Comparison of ENCODE assay signal across 10 mouse cellular contexts in genomic region chr19:15791264-15791913, GRCm38 (mm10).
DNase-seq lines count a peak whose midpoint lies in the region; ATAC-seq lines count a peak whose summit lies in the region.
"Had no signal": no experiment of that assay in that cellular context is flagged by ENCODE, and none has a peak within 500 bp of the region (broad histone marks: within the 10 kb centered on the region; RNA-seq: fewer than 3 reads in every experiment).

No protein-coding gene starts in this region.

- no peak overlapping the region for H3K9ac ChIP-seq in heart, embryonic 16.5 days (ENCODE audit: low read length)
- no peak overlapping the region for H3K9ac ChIP-seq in embryonic facial prominence, embryonic 15.5 days
- H3K9ac ChIP-seq in hindbrain, embryonic 15.5 days: no peak overlapping the region
- no peak overlapping the region for H3K9ac ChIP-seq in midbrain, embryonic 16.5 days (ENCODE audit: low read depth, low read length)

- no peaks in the 10 kb centered on the region for H3K9me3 ChIP-seq in heart, embryonic 16.5 days (replicated peaks; ENCODE audit: control insufficient read depth, low read length)
- H3K9me3 ChIP-seq in embryonic facial prominence, embryonic 15.5 days (replicated peaks): no peaks in the 10 kb centered on the region
- H3K9me3 ChIP-seq in hindbrain, embryonic 15.5 days: no peaks in the 10 kb centered on the region
- H3K9me3 ChIP-seq in midbrain, embryonic 16.5 days (replicated peaks; ENCODE audit: control insufficient read depth, low read length, poor library complexity, severe bottlenecking): 0 out of 2 replicates have a peak, but pooled peaks cover 6% of the 10 kb centered on the region

- H3K4me2 ChIP-seq in heart, embryonic 16.5 days (ENCODE audit: low read depth, low read length): peak overlapping the region; percentile 23; the same call in 1 of the 2 replicates
- H3K4me2 ChIP-seq in embryonic facial prominence, embryonic 15.5 days (replicated peaks): 0 out of 2 replicates have a peak overlapping the region, but pooled peaks have one; percentile 4
- peak overlapping the region; percentile 52 for H3K4me2 ChIP-seq in hindbrain, embryonic 15.5 days
- peak overlapping the region; percentile 54 for H3K4me2 ChIP-seq in midbrain, embryonic 16.5 days (ENCODE audit: low read length)

- H3K4me3 ChIP-seq in heart, embryonic 16.5 days (ENCODE audit: low read length): no peak overlapping the region
- no peak overlapping the region for H3K4me3 ChIP-seq in embryonic facial prominence, embryonic 15.5 days (replicated peaks)
- peak overlapping the region; percentile 24 for H3K4me3 ChIP-seq in hindbrain, embryonic 15.5 days
- no peak overlapping the region for H3K4me3 ChIP-seq in midbrain, embryonic 16.5 days (ENCODE audit: low read depth, low read length)

- no peak for DNase-seq in heart, adult 18-20 months
- DNase-seq in layer of hippocampus, postnatal 10 days (ENCODE audit: low spot score in 2 of 2): no peak
- DNase-seq in T-cell, adult 2 months (ENCODE audit: low spot score): no peak
- no peak for DNase-seq in MN1 (ENCODE audit: low spot score)

- no peaks in the 10 kb centered on the region for H3K36me3 ChIP-seq in heart, embryonic 16.5 days (ENCODE audit: control insufficient read depth, insufficient read depth)
- H3K36me3 ChIP-seq in embryonic facial prominence, embryonic 15.5 days: no peaks in the 10 kb centered on the region
- no peaks in the 10 kb centered on the region for H3K36me3 ChIP-seq in hindbrain, embryonic 15.5 days
- H3K36me3 ChIP-seq in midbrain, embryonic 16.5 days (ENCODE audit: control insufficient read depth, insufficient read depth, low read length): no peaks in the 10 kb centered on the region

- H3K4me1 ChIP-seq in heart, embryonic 16.5 days (ENCODE audit: control insufficient read depth, insufficient read depth, low read length): no peaks in the 10 kb centered on the region
- peaks cover 7% of the 10 kb centered on the region; the same call in 1 of the 2 replicates for H3K4me1 ChIP-seq in embryonic facial prominence, embryonic 15.5 days
- peaks cover 19% of the 10 kb centered on the region for H3K4me1 ChIP-seq in hindbrain, embryonic 15.5 days (replicated peaks)
- H3K4me1 ChIP-seq in midbrain, embryonic 16.5 days (ENCODE audit: control insufficient read depth, insufficient read depth, low read length): peaks cover 10% of the 10 kb centered on the region

- no peaks in the 10 kb centered on the region for H3K27me3 ChIP-seq in heart, embryonic 16.5 days (ENCODE audit: control insufficient read depth, insufficient read depth, low read length)
- H3K27me3 ChIP-seq in embryonic facial prominence, embryonic 15.5 days: no peaks in the 10 kb centered on the region
- H3K27me3 ChIP-seq in hindbrain, embryonic 15.5 days: peaks cover 1% of the 10 kb centered on the region; the same call in 1 of the 2 replicates
- 0 out of 2 replicates have a peak, but pooled peaks cover 8% of the 10 kb centered on the region for H3K27me3 ChIP-seq in midbrain, embryonic 16.5 days (ENCODE audit: control insufficient read depth, insufficient read depth, low read depth, low read length)

- no peak for ATAC-seq in heart, embryonic 16.5 days (replicated peaks; ENCODE audit: extremely low read depth, insufficient read depth, low FRiP score)
- no peak for ATAC-seq in embryonic facial prominence, embryonic 15.5 days (ENCODE audit: insufficient number of reproducible peaks, low FRiP score, low TSS enrichment, low read depth)
- ATAC-seq in hindbrain, embryonic 15.5 days (ENCODE audit: low FRiP score, low read depth): no peak
- ATAC-seq in midbrain, embryonic 16.5 days: peak; percentile 83
- ATAC-seq: CD4-positive, CD25-positive, alpha-beta regulatory T cell, adult 4 months had no signal

- 59% methylated on average over 12 of the region's 12 CpGs for WGBS in heart, embryonic 16.5 days
- WGBS in embryonic facial prominence, embryonic 15.5 days: 49% methylated on average over 12 of the region's 12 CpGs
- WGBS in hindbrain, embryonic 15.5 days: 40% methylated on average over 12 of the region's 12 CpGs
- WGBS in midbrain, embryonic 16.5 days: 21% methylated on average over 12 of the region's 12 CpGs

- H3K27ac ChIP-seq in heart, embryonic 16.5 days (ENCODE audit: low read length): no peak overlapping the region
- no peak overlapping the region for H3K27ac ChIP-seq in embryonic facial prominence, embryonic 15.5 days (replicated peaks)
- peak overlapping the region; percentile 68; the same call in 1 of the 2 replicates for H3K27ac ChIP-seq in hindbrain, embryonic 15.5 days (replicated peaks)
- peak overlapping the region; percentile 76; the same call in 1 of the 2 replicates for H3K27ac ChIP-seq in midbrain, embryonic 16.5 days (ENCODE audit: low read length)
- H3K27ac ChIP-seq: macrophage had no signal

Comparison
In these comparisons a context has a peak if more than half of its experiments do, and no peak if none do; other contexts are left out.
1. H3K27ac ChIP-seq: peak in hindbrain, embryonic 15.5 days (single experiment) and midbrain, embryonic 16.5 days (single experiment); none in heart, embryonic 16.5 days (single experiment) and embryonic facial prominence, embryonic 15.5 days (single experiment).
2. H3K4me2 ChIP-seq: peak in every context shown above with its lines; median percentile 54 in midbrain, embryonic 16.5 days; 52 in hindbrain, embryonic 15.5 days; 23 in heart, embryonic 16.5 days; 4 in embryonic facial prominence, embryonic 15.5 days.